Mouse (Mus musculus): ENCODE results near the gene Ano6. TPM values are rescaled to one million over a fixed set of nuclear protein-coding genes. Genes with fewer than 3 reads are reported as not detected.

Ano6 gene
- total and polyA plus RNA-seq, 3 experiments = 14.1 to 19.6 (median 17.3) TPM

DNA sequence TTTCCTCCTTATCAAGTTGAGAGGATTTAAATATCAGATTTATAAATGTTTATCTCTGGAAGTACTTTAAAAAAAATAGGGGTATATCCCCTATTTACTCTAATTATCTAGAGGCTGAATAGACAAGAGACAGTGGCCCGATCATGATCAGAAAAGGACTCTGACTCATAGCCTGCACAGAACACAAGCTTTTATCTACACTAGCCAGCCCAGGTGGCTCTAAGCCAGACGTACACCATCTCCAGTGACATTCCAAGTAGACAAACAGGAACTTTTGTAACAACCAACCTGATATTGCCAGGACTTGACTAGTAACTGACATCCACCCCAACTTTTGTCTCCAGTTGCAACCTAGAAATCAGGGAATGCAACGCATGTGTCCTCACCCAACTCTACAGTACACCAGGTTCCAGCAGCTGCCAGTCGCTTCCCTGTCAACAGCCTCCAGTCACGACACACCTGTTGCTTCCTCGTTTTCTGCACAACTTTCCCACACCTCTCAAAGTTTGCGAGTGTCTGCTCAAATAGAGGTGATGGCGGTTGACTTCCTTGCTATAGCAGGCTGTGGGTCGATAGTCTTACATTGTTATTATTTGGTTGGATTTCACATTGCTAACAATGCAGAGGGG lies 199.0 kb downstream of the Ano6 start:
- Histone ChIP-seq H3K79me2 (replicated peaks; ENCODE audit: control insufficient read depth, insufficient read depth, low read length) (no peaks in the 10 kb centered on the region), H3K4me3 (no peak overlapping the region), H3K4me1 (ENCODE audit: control insufficient read depth, insufficient read depth, low read length) (no peaks in the 10 kb centered on the region), H3K27ac (no peak overlapping the region), H3K9ac (ENCODE audit: low read depth, low read length) (no peak overlapping the region), H3K36me3 (ENCODE audit: control insufficient read depth, insufficient read depth, low read length) (no peaks in the 10 kb centered on the region), H3K27me3 (ENCODE audit: control insufficient read depth, insufficient read depth, low read length) (no peaks in the 10 kb centered on the region)
- intact Hi-C loops (cut with DNase I) = no loop called here
- no peak for TF ChIP-seq CTCF (IDR thresholded peaks at IDR 0.05)
- no peak for TF ChIP-seq EP300 (IDR thresholded peaks at IDR 0.05; ENCODE audit: insufficient read depth, low read depth, low read length)
- TF ChIP-seq POLR2A (IDR thresholded peaks at IDR 0.05; ENCODE audit: insufficient read depth, low read depth, low read length) = no peak
- WGBS = 64% methylated on average over 9 of the region's 9 CpGs
- peak in 1 of 2 experiments; percentile 9 for DNase-seq

DNA sequence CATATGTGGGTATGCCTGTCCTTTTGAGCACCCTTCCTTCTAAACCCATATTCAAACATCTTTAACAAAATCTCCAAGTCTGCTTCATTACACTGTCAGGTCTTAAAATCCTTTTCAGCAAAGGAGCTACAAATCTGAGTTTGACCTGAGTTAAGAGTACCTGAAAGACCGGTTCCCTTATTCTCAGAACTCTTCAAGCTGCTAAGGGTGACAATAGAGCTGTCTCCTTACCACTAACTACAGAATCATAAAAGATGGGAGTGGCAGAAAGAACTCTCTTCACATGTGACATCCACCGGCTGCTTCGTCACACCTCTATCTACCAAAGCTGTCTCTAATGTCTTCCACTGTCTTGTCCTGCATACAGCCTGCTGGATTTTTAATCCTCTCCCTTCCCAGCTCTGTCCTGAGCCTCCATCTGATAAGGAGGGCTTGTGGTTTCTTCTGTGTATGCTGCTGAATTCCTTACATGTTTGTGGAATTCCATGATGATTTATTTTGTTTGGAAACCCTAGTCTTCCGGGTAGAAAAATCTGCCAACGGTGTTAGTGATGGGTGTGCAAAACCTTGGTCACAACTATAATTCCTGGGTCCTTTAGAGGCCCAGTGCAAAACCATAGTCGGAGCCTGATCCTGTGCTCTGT lies 212.4 kb downstream of the Ano6 start:
- TF ChIP-seq EP300 (IDR thresholded peaks at IDR 0.05; ENCODE audit: insufficient read depth, low read depth, low read length) = no peak
- TF ChIP-seq CTCF (IDR thresholded peaks at IDR 0.05) = no peak
- TF ChIP-seq POLR2A (IDR thresholded peaks at IDR 0.05; ENCODE audit: insufficient read depth, low read depth, low read length) = no peak
- Histone ChIP-seq H3K4me3 (no peak overlapping the region), H3K27me3 (ENCODE audit: control insufficient read depth, insufficient read depth, low read length) (no peaks in the 10 kb centered on the region), H3K79me2 (replicated peaks; ENCODE audit: control insufficient read depth, insufficient read depth, low read length) (no peaks in the 10 kb centered on the region), H3K4me1 (ENCODE audit: control insufficient read depth, insufficient read depth, low read length) (no peaks in the 10 kb centered on the region), H3K36me3 (ENCODE audit: control insufficient read depth, insufficient read depth, low read length) (no peaks in the 10 kb centered on the region), H3K9ac (ENCODE audit: low read depth, low read length) (no peak overlapping the region), H3K27ac (no peak overlapping the region)
- intact Hi-C loops (cut with DNase I) = no loop called here
- no peak for DNase-seq
- WGBS = 48% methylated on average over 6 of the region's 6 CpGs

DNA sequence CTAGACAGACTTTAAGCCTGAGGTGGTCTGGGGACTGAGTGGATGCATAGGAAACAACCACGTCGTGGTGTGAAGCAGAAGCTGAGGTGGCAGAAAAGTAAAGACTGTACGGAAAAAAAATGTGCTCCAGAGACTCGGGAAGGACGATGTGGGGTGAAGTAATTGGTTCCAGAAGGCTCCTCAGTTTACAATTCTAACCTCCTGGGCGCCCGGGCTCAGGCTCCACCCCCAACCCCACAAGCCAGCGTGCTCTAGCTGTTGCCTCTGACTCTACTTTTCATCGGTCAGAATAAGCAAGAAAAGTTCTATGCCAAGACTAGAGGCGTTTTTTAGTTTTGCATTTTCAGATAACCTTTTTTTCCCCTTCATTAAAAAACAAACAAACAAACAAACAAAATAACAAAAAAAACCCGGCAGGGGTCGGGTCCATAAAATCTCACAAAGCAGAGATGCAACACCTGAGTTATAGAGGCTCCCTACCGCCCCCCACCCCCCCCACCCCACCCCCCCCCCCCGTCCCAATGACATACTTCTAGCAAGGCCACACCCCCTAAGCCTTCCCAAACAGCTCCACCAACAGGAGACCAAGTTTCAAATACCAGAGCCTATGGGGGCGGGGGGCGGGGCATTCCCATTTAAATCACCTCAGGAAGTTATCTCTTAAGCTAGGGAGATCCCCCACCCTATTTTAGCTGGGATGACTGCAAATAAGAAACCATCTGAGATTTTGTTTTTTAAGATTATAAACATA lies 221.2 kb downstream of the Ano6 start:
- Histone ChIP-seq H3K4me3 (no peak overlapping the region), H3K27me3 (ENCODE audit: control insufficient read depth, insufficient read depth, low read length) (no peaks in the 10 kb centered on the region), H3K4me1 (ENCODE audit: control insufficient read depth, insufficient read depth, low read length) (no peaks in the 10 kb centered on the region), H3K79me2 (replicated peaks; ENCODE audit: control insufficient read depth, insufficient read depth, low read length) (no peaks in the 10 kb centered on the region), H3K27ac (no peak overlapping the region), H3K36me3 (ENCODE audit: control insufficient read depth, insufficient read depth, low read length) (no peaks in the 10 kb centered on the region), H3K9ac (ENCODE audit: low read depth, low read length) (no peak overlapping the region)
- WGBS = 87% methylated on average over 16 of the region's 16 CpGs
- no peak for TF ChIP-seq POLR2A (IDR thresholded peaks at IDR 0.05; ENCODE audit: insufficient read depth, low read depth, low read length)
- TF ChIP-seq CTCF (IDR thresholded peaks at IDR 0.05) = no peak
- DNase-seq = no peak
- intact Hi-C loops (cut with DNase I) = no loop called here

DNA sequence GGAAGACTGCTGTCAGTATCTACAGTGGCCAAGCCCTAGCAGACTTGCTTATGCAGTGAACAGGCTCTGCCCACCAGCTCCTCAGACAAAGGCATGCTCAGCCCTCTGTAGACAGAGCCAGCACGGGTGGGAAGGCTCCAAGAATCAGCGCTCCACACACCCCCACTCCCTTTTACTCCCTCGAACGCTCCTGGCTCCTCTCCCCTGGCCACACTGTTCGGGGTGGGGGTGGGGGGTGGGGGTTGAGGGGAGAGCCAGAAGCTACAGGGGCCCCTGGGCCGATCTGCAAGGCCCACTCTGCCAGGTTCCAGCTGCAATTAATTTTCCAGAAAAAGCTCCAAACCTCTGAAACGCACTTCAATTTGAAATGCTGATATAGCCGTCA lies 221.7 kb downstream of the Ano6 start:
- H3K27ac ChIP-seq = no peak overlapping the region
- no peaks in the 10 kb centered on the region for H3K36me3 ChIP-seq (ENCODE audit: control insufficient read depth, insufficient read depth, low read length)
- no peaks in the 10 kb centered on the region for H3K79me2 ChIP-seq (replicated peaks; ENCODE audit: control insufficient read depth, insufficient read depth, low read length)
- no peaks in the 10 kb centered on the region for H3K27me3 ChIP-seq (ENCODE audit: control insufficient read depth, insufficient read depth, low read length)
- no peak for DNase-seq
- no peak overlapping the region for H3K4me3 ChIP-seq
- no peak overlapping the region for H3K9ac ChIP-seq (ENCODE audit: low read depth, low read length)
- TF ChIP-seq CTCF (IDR thresholded peaks at IDR 0.05) (no peak), EP300 (IDR thresholded peaks at IDR 0.05; ENCODE audit: insufficient read depth, low read depth, low read length) (no peak), POLR2A (IDR thresholded peaks at IDR 0.05; ENCODE audit: insufficient read depth, low read depth, low read length) (no peak)
- intact Hi-C loops (cut with DNase I) = no loop called here
- whole genome bisulfite sequencing = 67% methylated on average over 8 of the region's 8 CpGs
- H3K4me1 ChIP-seq (ENCODE audit: control insufficient read depth, insufficient read depth, low read length) = no peaks in the 10 kb centered on the region

DNA sequence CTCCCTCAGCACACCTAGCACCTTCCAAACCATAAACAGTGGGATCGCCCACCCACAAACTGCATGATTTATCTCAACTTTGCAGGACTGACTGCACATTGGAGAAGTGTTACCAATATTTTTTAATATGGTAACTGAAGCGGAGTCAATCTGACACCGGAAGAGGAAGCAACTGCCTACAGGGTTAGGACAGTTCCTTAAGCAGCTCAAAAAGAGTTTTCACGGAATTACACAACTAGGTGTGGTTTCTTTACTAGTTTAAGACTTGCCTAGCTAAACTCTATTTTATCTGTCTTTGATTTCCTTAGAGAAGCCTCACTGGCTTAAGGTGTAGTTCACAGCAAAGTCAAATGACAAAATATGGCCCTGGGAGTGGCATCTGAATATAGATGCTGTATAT lies 223.9 kb downstream of the Ano6 start:
- Histone ChIP-seq H3K9ac (ENCODE audit: low read depth, low read length) (no peak overlapping the region), H3K36me3 (ENCODE audit: control insufficient read depth, insufficient read depth, low read length) (no peaks in the 10 kb centered on the region), H3K4me3 (no peak overlapping the region), H3K27me3 (ENCODE audit: control insufficient read depth, insufficient read depth, low read length) (no peaks in the 10 kb centered on the region), H3K27ac (no peak overlapping the region), H3K4me1 (ENCODE audit: control insufficient read depth, insufficient read depth, low read length) (no peaks in the 10 kb centered on the region), H3K79me2 (replicated peaks; ENCODE audit: control insufficient read depth, insufficient read depth, low read length) (no peaks in the 10 kb centered on the region)
- 86% methylated on average over 4 of the region's 4 CpGs for WGBS
- TF ChIP-seq POLR2A (IDR thresholded peaks at IDR 0.05; ENCODE audit: insufficient read depth, low read depth, low read length) (no peak), EP300 (IDR thresholded peaks at IDR 0.05; ENCODE audit: insufficient read depth, low read depth, low read length) (no peak), CTCF (IDR thresholded peaks at IDR 0.05) (no peak)
- intact Hi-C loops (cut with DNase I) = no loop called here
- no peak for DNase-seq

DNA sequence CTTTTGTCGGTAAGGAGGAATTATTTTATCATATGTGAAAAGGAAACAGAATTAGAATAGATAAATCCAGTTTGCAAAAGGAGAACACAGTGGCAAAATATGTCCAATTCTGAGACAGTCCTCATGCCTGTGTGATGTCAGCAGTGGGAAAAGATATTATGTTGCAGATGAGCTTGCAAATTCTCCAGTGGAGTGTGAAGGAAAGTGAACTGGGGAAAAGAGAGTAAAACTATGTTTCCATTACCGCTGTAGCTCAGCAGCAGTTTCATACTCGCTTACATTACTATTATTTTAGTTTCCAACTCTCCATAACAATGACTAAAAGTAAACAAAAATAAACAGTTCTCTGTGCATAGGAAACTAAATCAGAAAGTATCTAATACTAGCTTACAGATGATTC lies 229.8 kb downstream of the Ano6 start:
- intact Hi-C loops (cut with DNase I) = no loop called here
- Histone ChIP-seq H3K4me1 (ENCODE audit: control insufficient read depth, insufficient read depth, low read length) (no peaks in the 10 kb centered on the region), H3K4me3 (no peak overlapping the region), H3K36me3 (ENCODE audit: control insufficient read depth, insufficient read depth, low read length) (no peaks in the 10 kb centered on the region), H3K9ac (ENCODE audit: low read depth, low read length) (no peak overlapping the region), H3K27me3 (ENCODE audit: control insufficient read depth, insufficient read depth, low read length) (no peaks in the 10 kb centered on the region), H3K27ac (no peak overlapping the region), H3K79me2 (replicated peaks; ENCODE audit: control insufficient read depth, insufficient read depth, low read length) (no peaks in the 10 kb centered on the region)
- no peak for DNase-seq
- 78% methylated on average over 3 of the region's 3 CpGs for WGBS
- no peak for TF ChIP-seq CTCF (IDR thresholded peaks at IDR 0.05)
- TF ChIP-seq EP300 (IDR thresholded peaks at IDR 0.05; ENCODE audit: insufficient read depth, low read depth, low read length) = no peak
- no peak for TF ChIP-seq POLR2A (IDR thresholded peaks at IDR 0.05; ENCODE audit: insufficient read depth, low read depth, low read length)
